Mouse (Mus musculus): Measurements from ENCODE around the gene Mettl7b. TPM values are rescaled to one million over a fixed set of nuclear protein-coding genes. Genes with fewer than 3 reads are reported as not detected.

Gene Mettl7b
- polyA plus RNA-seq, 1 experiment = not detected

DNA sequence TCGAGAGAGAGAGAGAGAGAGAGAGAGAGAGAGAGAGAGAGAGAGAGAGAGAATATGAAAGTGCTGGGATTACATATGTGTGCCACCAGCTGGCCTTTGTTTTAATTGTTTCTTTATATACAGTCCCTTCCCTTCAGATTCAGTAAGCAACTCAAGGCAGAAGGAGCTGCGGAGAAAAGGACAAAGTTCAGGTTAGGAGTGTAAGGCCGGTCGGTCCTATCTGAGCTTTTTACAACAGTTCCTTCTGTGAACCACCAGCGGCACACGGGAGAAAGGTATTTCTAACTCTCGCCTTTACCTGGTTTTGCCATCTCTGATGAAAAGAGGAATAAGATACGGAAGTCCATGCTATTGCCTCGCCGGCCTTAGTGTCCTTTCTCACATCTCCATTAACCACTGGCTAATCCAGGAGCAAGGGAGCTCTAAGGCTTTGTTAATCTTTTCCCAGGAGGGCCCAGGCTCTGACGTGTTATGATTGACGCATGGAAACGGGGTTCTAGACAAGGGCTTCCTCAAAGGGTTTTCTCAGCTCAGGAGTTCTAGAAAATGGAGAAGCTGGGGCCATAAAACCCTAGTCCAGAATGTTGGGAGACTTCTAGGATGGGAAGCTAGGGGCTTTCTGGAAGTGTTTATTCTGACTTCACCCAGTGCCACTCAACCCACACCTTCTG, 51.9 kb downstream of the Mettl7b start:
- Histone ChIP-seq H3K4me3 (replicated peaks) (no peak overlapping the region), H3K9me3 (ENCODE audit: control insufficient read depth, low read length) (no peaks in the 10 kb centered on the region; the same call in 1 of the 2 replicates), H3K36me3 (ENCODE audit: control insufficient read depth) (no peaks in the 10 kb centered on the region; the same call in 1 of the 2 replicates), H3K27me3 (ENCODE audit: control insufficient read depth) (peaks cover 58% of the 10 kb centered on the region), H3K4me1 (ENCODE audit: control insufficient read depth) (peaks cover 6% of the 10 kb centered on the region)
- no peak for TF ChIP-seq GATA1 (IDR thresholded peaks at IDR 0.05; ENCODE audit: low read length)
- TF ChIP-seq TAL1 (IDR thresholded peaks at IDR 0.05; ENCODE audit: low read length) = no peak

Other genes starting within 250 kb of the Mettl7b start
- 0.02 and 0.03 TPM in 2 replicates for gene Dgka, start 216.1 kb downstream of the Mettl7b start, polyA plus RNA-seq (2012)
- gene Pym1, start 213.1 kb downstream of the Mettl7b start, polyA plus RNA-seq (2012) = 10.9 and 11.7 TPM in 2 replicates
- gene Mmp19, start 170.1 kb downstream of the Mettl7b start, polyA plus RNA-seq (2012) = 0.01 TPM in 1 of 2 replicates, not detected in the other
- 0.94 and 1.2 TPM in 2 replicates for gene Dnajc14, start 156.9 kb downstream of the Mettl7b start, polyA plus RNA-seq (2012)
- gene Tmem198b, start 156.6 kb downstream of the Mettl7b start, polyA plus RNA-seq (2012) = 0.07 and 0.09 TPM in 2 replicates
- gene Sarnp, start 143.7 kb downstream of the Mettl7b start, polyA plus RNA-seq (2012) = 1.4 and 2.5 TPM in 2 replicates
- 1.3 and 2.2 TPM in 2 replicates for gene Ormdl2, start 139.3 kb downstream of the Mettl7b start, polyA plus RNA-seq (2012)
- not detected in 2 replicates for gene Gdf11, start 69.3 kb downstream of the Mettl7b start, polyA plus RNA-seq (2012)
- gene Cd63, start 60.0 kb downstream of the Mettl7b start, polyA plus RNA-seq (2012) = 0.04 and 0.21 TPM in 2 replicates
- 0.06 and 0.17 TPM in 2 replicates for gene Rdh5, start 38.1 kb downstream of the Mettl7b start, polyA plus RNA-seq (2012)
- 16.6 and 25.2 TPM in 2 replicates for gene Bloc1s1, start 37.0 kb downstream of the Mettl7b start, polyA plus RNA-seq (2012)
- gene Itga7, start 27.2 kb downstream of the Mettl7b start, polyA plus RNA-seq (2012) = 0.07 TPM in 1 of 2 replicates, not detected in the other
- gene Olfr9, start 28.4 kb upstream of the Mettl7b start, polyA plus RNA-seq (2012) = not detected in 2 replicates
- not detected in 2 replicates for gene Olfr763, start 49.8 kb upstream of the Mettl7b start, polyA plus RNA-seq (2012)
- not detected in 2 replicates for gene Olfr764-ps1, start 78.9 kb upstream of the Mettl7b start, polyA plus RNA-seq (2012)
- gene Olfr765, start 89.0 kb upstream of the Mettl7b start, polyA plus RNA-seq (2012) = not detected in 2 replicates
- gene Olfr766-ps1, start 108.0 kb upstream of the Mettl7b start, polyA plus RNA-seq (2012) = not detected in 2 replicates
- not detected in 2 replicates for gene Olfr767, start 121.9 kb upstream of the Mettl7b start, polyA plus RNA-seq (2012)
- not detected in 2 replicates for gene Olfr768, start 138.4 kb upstream of the Mettl7b start, polyA plus RNA-seq (2012)
- not detected in 2 replicates for gene Olfr769, start 156.9 kb upstream of the Mettl7b start, polyA plus RNA-seq (2012)
- gene Olfr770, start 178.0 kb upstream of the Mettl7b start, polyA plus RNA-seq (2012) = not detected in 2 replicates
- gene Olfr771, start 203.8 kb upstream of the Mettl7b start, polyA plus RNA-seq (2012) = not detected in 2 replicates
- gene Olfr772, start 216.9 kb upstream of the Mettl7b start, polyA plus RNA-seq (2012) = not detected in 2 replicates
- gene Olfr773, start 226.4 kb upstream of the Mettl7b start, polyA plus RNA-seq (2012) = not detected in 2 replicates